Mouse (Mus musculus) stomach, embryonic 14.5 days (tissue): ENCODE results near the gene Slc39a9. TPM values are rescaled to one million over a fixed set of nuclear protein-coding genes. Genes with fewer than 3 reads are reported as not detected.

ENCODE experiments used
- ATAC-seq: fragments of 200-750 bp; cut with Nextera tagmentation; 2 replicates; pipeline ENCODE4 v1.8.0; 2017; ENCODE audit warnings: low read depth, moderate TSS enrichment; ENCODE audit not compliant: insufficient number of reproducible peaks, insufficient read depth, low FRiP score
- H3K27ac ChIP-seq: fragments of 300-500 bp; sonication (generic); 2 replicates; pipeline ENCODE4 v1.5.1; 2014; ENCODE audit warnings: mild to moderate bottlenecking, low read length, moderate library complexity, mixed read lengths
- H3K27me3 ChIP-seq: fragments of 300-500 bp; sonication (generic); 2 replicates; pipeline ENCODE4 v1.6.1; 2014; ENCODE audit warnings: low read length, control low read depth, mixed read lengths; ENCODE audit not compliant: control insufficient read depth, insufficient read depth
- H3K36me3 ChIP-seq: fragments of 300-500 bp; sonication (generic); 2 replicates; pipeline ENCODE4 v1.6.1; 2014; ENCODE audit warnings: mild to moderate bottlenecking, control low read depth, low read length, moderate library complexity, mixed read lengths; ENCODE audit not compliant: control insufficient read depth, insufficient read depth
- H3K4me1 ChIP-seq: fragments of 300-500 bp; sonication (generic); 2 replicates; pipeline ENCODE4 v1.6.1; 2014; ENCODE audit warnings: low read length, control low read depth, mixed read lengths; ENCODE audit not compliant: control insufficient read depth, insufficient read depth
- H3K4me2 ChIP-seq: fragments of 300-500 bp; sonication (generic); replicated peaks from 2 replicates; pipeline ENCODE4 v1.6.1; 2014; ENCODE audit warnings: low read depth, low read length, control low read depth
- H3K4me3 ChIP-seq: fragments of 300-500 bp; sonication (generic); 2 replicates; pipeline ENCODE4 v1.5.1; 2014; ENCODE audit warnings: low read depth, low read length, control low read depth
- H3K9ac ChIP-seq: fragments of 300-500 bp; sonication (generic); replicated peaks from 2 replicates; pipeline ENCODE4 v1.6.1; 2014; ENCODE audit warnings: low read depth, mild to moderate bottlenecking, control low read depth, low read length, moderate library complexity, mixed read lengths
- H3K9me3 ChIP-seq: fragments of 300-500 bp; sonication (generic); 2 replicates; pipeline ENCODE4 v1.6.1; 2016; ENCODE audit warnings: low read depth, low read length, control low read depth; ENCODE audit not compliant: control insufficient read depth
- WGBS: fragments of 180-500 bp; shearing (Covaris S2); extraction: QIAGEN DNeasy Blood & Tissue Kit; methylation state at CpG from one replicate; pipeline ENCODE4 v1.1.7; 2014; 5-methylcytosine and 5-hydroxymethylcytosine counted together
- polyA plus RNA-seq: library from polyadenylated mRNA; unstranded; fragments of >200 nt; fragmentation: Nextera tagmentation; extraction: Ambion mirVana; gene quantifications from 2 replicates; pipeline ENCODE4 v1.2.1, GENCODE M21; 2014

Slc39a9 gene
- polyA plus RNA-seq, 1 experiment from 2014 or later: 32.0 TPM

- Histone ChIP-seq H3K9me3 (no peaks in the 10 kb centered on the region), H3K36me3 (peaks cover 34% of the 10 kb centered on the region), H3K4me2 (no peak overlapping the region), H3K4me1 (no peaks in the 10 kb centered on the region), H3K9ac (no peak overlapping the region), H3K27me3 (no peaks in the 10 kb centered on the region), H3K27ac (no peak overlapping the region), H3K4me3 (no peak overlapping the region)
- ATAC-seq: no peak
- 78% methylated on average over 5 of the region's 5 CpGs for WGBS
Measured at GRCm38 (mm10) chr12:80631790-80632189, 11.9 kb upstream of the Slc39a9 start.

GRCm38 (mm10) chr12:80642725-80643692 is 674 bp upstream of the Slc39a9 start:
- ATAC-seq: peak; percentile 58; the same call in 1 of the 2 replicates
- H3K4me1 ChIP-seq: peaks cover 21% of the 10 kb centered on the region
- H3K4me2 ChIP-seq: peak overlapping the region; percentile 93
- H3K4me3 ChIP-seq: peak overlapping the region; percentile 95
- peak overlapping the region; percentile 98 for H3K9ac ChIP-seq
- H3K9me3 ChIP-seq: no peaks in the 10 kb centered on the region
- H3K36me3 ChIP-seq: peaks cover 28% of the 10 kb centered on the region
- WGBS: 3% methylated on average over 46 of the region's 48 CpGs
- H3K27ac ChIP-seq: peak overlapping the region; percentile 92
- no peaks in the 10 kb centered on the region for H3K27me3 ChIP-seq

- no peaks in the 10 kb centered on the region for H3K27me3 ChIP-seq
- H3K4me1 ChIP-seq: peaks cover 21% of the 10 kb centered on the region
- ATAC-seq: no peak
- peak overlapping the region; percentile 93 for H3K4me2 ChIP-seq
- H3K36me3 ChIP-seq: peaks cover 14% of the 10 kb centered on the region
- peak overlapping the region; percentile 92; the same call in 1 of the 2 replicates for H3K27ac ChIP-seq
- H3K4me3 ChIP-seq: peak overlapping the region; percentile 95
- WGBS: 8% methylated on average over 18 of the region's 18 CpGs
- peak overlapping the region; percentile 98 for H3K9ac ChIP-seq
- no peaks in the 10 kb centered on the region for H3K9me3 ChIP-seq
Measured at GRCm38 (mm10) chr12:80644506-80644868, 804 bp downstream of the Slc39a9 start.

GRCm38 (mm10) chr12:80646377-80646776 is 2.7 kb downstream of the Slc39a9 start:
- WGBS: 92% methylated on average over 3 of the region's 3 CpGs
- peak overlapping the region; percentile 93; the same call in 1 of the 2 replicates for H3K4me2 ChIP-seq
- no peak for ATAC-seq
- H3K27me3 ChIP-seq: no peaks in the 10 kb centered on the region
- H3K4me1 ChIP-seq: peaks cover 21% of the 10 kb centered on the region
- no peaks in the 10 kb centered on the region; the same call in 1 of the 2 replicates for H3K36me3 ChIP-seq
- no peak overlapping the region for H3K9ac ChIP-seq
- no peak overlapping the region for H3K27ac ChIP-seq
- no peaks in the 10 kb centered on the region for H3K9me3 ChIP-seq
- H3K4me3 ChIP-seq: peak overlapping the region; percentile 95; the same call in 1 of the 2 replicates

GRCm38 (mm10) chr12:80653951-80654658 is 10.4 kb downstream of the Slc39a9 start:
- Histone ChIP-seq H3K27ac (no peak overlapping the region), H3K4me3 (no peak overlapping the region), H3K9ac (no peak overlapping the region), H3K36me3 (no peaks in the 10 kb centered on the region; the same call in 1 of the 2 replicates), H3K27me3 (no peaks in the 10 kb centered on the region), H3K4me2 (no peak overlapping the region), H3K4me1 (no peaks in the 10 kb centered on the region), H3K9me3 (no peaks in the 10 kb centered on the region)
- WGBS: 76% methylated on average over 7 of the region's 7 CpGs
- no peak for ATAC-seq

GRCm38 (mm10) chr12:80654659-80655025 is 11.0 kb downstream of the Slc39a9 start:
- H3K9ac ChIP-seq: no peak overlapping the region
- H3K4me3 ChIP-seq: no peak overlapping the region
- no peaks in the 10 kb centered on the region for H3K36me3 ChIP-seq
- no peaks in the 10 kb centered on the region for H3K9me3 ChIP-seq
- ATAC-seq: no peak
- 86% methylated on average over 3 of the region's 3 CpGs for WGBS
- no peaks in the 10 kb centered on the region for H3K27me3 ChIP-seq
- no peaks in the 10 kb centered on the region for H3K4me1 ChIP-seq
- H3K27ac ChIP-seq: no peak overlapping the region
- H3K4me2 ChIP-seq: no peak overlapping the region

- Histone ChIP-seq H3K4me1 (no peaks in the 10 kb centered on the region), H3K27ac (no peak overlapping the region), H3K9me3 (no peaks in the 10 kb centered on the region), H3K27me3 (no peaks in the 10 kb centered on the region), H3K4me2 (no peak overlapping the region), H3K4me3 (no peak overlapping the region), H3K36me3 (peaks cover 4% of the 10 kb centered on the region), H3K9ac (no peak overlapping the region)
- 76% methylated on average over 6 of the region's 6 CpGs for WGBS
- no peak for ATAC-seq
Measured at GRCm38 (mm10) chr12:80658661-80659060, 15.0 kb downstream of the Slc39a9 start.

- no peaks in the 10 kb centered on the region for H3K9me3 ChIP-seq
- no peaks in the 10 kb centered on the region for H3K4me1 ChIP-seq
- H3K4me3 ChIP-seq: no peak overlapping the region
- no peaks in the 10 kb centered on the region for H3K27me3 ChIP-seq
- no peak overlapping the region for H3K4me2 ChIP-seq
- no peak overlapping the region for H3K9ac ChIP-seq
- H3K27ac ChIP-seq: no peak overlapping the region
- H3K36me3 ChIP-seq: peaks cover 15% of the 10 kb centered on the region
- WGBS: 79% methylated on average over 10 of the region's 10 CpGs
- ATAC-seq: no peak
Measured at GRCm38 (mm10) chr12:80662322-80662721, 18.6 kb downstream of the Slc39a9 start.
